Mouse (Mus musculus) Patski (cell line): Measurements from ENCODE around the gene H2-Q6. TPM values are rescaled to one million over a fixed set of nuclear protein-coding genes. Genes with fewer than 3 reads are reported as not detected.
"Not testable (repeated sequence)": the region's sequence is repeated elsewhere in the genome, so short reads cannot be mapped to it uniquely, and the experiment has no call there.

Experiments used
- ATAC-seq: fragments of 100-300 bp; one replicate; pipeline ENCODE4 v1.8.0; 2021
- CTCF ChIA-PET: fragments of 350-600 bp; sonication (Branson Sonifier 250); formaldehyde crosslinking; loops from one replicate; lab custom pipeline; 2022; ENCODE audit warnings: inconsistent platforms; lab: Charles Lee
- POLR2A ChIA-PET: fragments of 350-600 bp; sonication (Branson Sonifier 250); formaldehyde crosslinking; loops from one replicate; lab custom pipeline; 2022; ENCODE audit warnings: antibody characterized with exemption, inconsistent platforms; lab: Charles Lee
- DNase-seq: peaks from one replicate; pipeline ENCODE4 v3.0.0-alpha.2; 2011; ENCODE audit warnings: low read depth, low spot score
- H3K27me3 ChIP-seq: fragments of 371-371 bp; one replicate; pipeline ENCODE4 v1.5.1; 2021
- in situ Hi-C: fragments of 300-500 bp; cut with MboI; formaldehyde crosslinking; loops from 3 replicates; pipeline ENCODE4 v1.11.1; 2018; ENCODE audit warnings: low pct_unique_long_range_greater_than_20kb, mixed read lengths
- polyA plus RNA-seq: library from polyadenylated mRNA; unstranded; gene quantifications from one replicate; pipeline ENCODE4 v1.2.3, GENCODE M21; 2021

The H2-Q6 gene
- polyA plus RNA-seq, 1 experiment from 2014 or later: 0.03 TPM

DNA sequence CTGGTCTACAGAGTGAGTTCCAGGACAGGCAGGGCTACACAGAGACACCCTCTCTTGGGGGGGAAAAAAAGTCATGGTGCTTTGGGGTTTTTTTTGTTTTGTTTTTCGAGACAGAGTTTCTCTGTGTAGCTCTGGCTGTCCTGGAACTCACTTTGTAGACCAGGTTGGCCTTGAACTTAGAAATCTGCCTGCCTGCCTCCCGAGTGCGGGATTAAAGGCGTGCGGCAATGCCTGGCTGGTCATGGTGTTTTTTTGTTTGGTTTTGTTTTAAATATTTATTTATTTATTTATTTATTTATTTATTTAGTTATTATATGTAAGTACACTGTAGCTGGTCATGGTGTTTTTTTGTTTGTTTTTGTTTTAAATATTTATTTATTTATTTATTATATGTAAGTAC, 2.3 kb upstream of the H2-Q6 start:
- POLR2A ChIA-PET, H3K27me3 ChIP-seq, CTCF ChIA-PET, ATAC-seq, DNase-seq, in situ Hi-C loops: not testable (repeated sequence)

DNA sequence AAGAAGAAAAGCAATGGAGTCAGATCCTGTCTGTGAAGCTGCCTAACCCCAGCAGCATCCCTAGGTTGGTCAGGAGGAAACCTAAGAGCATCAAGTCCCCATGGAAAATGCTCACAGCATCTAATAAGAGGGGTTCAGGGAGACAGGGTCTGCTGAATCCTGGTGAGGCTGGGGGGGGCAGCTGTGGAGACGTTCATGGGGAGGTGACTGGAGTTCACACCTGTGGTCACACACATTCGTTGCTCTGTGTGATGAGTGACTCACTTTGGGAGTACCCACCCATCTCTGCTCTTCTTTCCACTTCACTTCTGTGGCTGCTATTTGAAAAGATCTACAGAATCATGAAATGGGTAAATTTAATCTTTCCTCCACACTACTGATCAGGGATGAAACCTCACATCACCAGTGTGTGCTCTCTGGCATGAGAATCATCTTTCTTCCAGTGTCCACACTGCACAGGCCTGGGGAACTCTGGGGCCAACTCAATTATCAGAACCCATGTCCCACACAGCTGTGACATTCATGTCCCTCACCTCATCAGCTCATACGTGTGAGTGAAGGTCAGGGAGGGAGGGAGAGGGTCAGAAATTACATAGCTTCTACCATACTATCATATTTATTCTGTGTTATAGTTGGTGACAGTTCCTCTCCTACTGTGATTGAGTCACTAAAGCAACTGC, 1.4 kb upstream of the H2-Q6 start:
- in situ Hi-C loops, ATAC-seq, DNase-seq, CTCF ChIA-PET, H3K27me3 ChIP-seq, POLR2A ChIA-PET: not testable (repeated sequence)

GRCm38 (mm10) chr17:35424106-35424505, 544 bp upstream of the H2-Q6 start:
- CTCF ChIA-PET, POLR2A ChIA-PET, H3K27me3 ChIP-seq, in situ Hi-C loops, ATAC-seq, DNase-seq: not testable (repeated sequence)

DNA sequence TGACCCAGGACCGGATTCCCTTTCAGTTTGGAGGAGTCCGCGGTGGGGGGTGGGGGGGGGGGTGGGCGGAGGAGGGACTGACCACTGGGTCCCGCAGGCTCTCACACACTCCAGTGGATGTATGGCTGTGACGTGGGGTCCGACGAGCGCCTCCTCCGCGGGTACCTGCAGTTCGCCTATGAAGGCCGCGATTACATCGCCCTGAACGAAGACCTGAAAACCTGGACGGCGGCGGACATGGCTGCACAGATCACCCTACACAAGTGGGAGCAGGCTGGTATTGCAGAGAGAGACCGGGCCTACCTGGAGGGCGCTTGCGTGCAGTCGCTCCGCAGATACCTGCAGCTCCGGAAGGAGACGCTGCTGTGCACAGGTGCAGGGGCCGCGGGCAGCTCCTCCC, 824 bp downstream of the H2-Q6 start:
- CTCF ChIA-PET, in situ Hi-C loops, H3K27me3 ChIP-seq, POLR2A ChIA-PET, DNase-seq, ATAC-seq: not testable (repeated sequence)

- H3K27me3 ChIP-seq, ATAC-seq, CTCF ChIA-PET, POLR2A ChIA-PET, in situ Hi-C loops, DNase-seq: not testable (repeated sequence)
Measured at GRCm38 (mm10) chr17:35428883-35429282, 4.2 kb downstream of the H2-Q6 start.

GRCm38 (mm10) chr17:35430671-35431070, 6.0 kb downstream of the H2-Q6 start:
- in situ Hi-C loops, H3K27me3 ChIP-seq, CTCF ChIA-PET, DNase-seq, POLR2A ChIA-PET, ATAC-seq: not testable (repeated sequence)

DNA sequence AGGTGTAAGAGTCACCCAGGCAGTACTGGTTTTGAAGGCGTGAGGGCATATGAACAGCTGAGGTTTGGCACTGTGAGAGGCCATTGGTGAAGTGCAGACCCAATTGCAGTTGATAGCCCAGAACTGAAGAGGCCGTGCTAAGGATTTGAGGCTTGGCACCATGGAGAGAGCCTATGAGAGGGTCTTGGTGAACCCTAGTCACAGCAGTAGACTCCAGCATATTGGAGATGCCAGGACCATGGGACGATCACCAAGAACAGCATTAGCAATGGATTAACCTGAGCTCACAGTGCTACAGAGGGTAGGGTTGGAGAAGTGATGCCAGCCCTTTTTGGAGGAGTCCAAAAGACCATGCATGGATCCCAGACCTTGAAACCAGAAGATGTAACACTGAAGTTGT, 7.5 kb downstream of the H2-Q6 start:
- CTCF ChIA-PET, in situ Hi-C loops, POLR2A ChIA-PET, DNase-seq, ATAC-seq, H3K27me3 ChIP-seq: not testable (repeated sequence)

DNA sequence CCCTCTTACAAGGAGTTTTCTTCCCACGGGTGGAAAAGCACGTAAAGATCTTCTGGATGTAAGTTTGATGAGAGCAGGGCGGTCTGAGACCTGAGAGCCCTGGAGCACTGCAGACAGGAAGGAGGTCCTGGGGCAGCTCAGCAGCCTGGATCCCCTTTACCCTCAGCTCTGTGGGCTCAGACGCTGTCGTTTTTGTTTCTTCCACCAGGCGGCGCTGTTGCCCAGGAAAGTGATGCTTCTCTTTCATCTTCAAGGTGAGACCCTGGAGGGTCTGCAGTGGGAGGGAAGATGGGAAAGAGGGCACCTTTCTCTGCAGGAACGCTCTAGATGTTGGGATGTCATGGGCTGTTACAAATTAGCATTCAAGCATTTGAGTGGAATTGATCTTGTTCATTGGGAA, 10.2 kb downstream of the H2-Q6 start:
- CTCF ChIA-PET, DNase-seq, H3K27me3 ChIP-seq, ATAC-seq, in situ Hi-C loops, POLR2A ChIA-PET: not testable (repeated sequence)

- DNase-seq, ATAC-seq, CTCF ChIA-PET, in situ Hi-C loops, POLR2A ChIA-PET, H3K27me3 ChIP-seq: not testable (repeated sequence)
Measured at GRCm38 (mm10) chr17:35435577-35435976, 10.9 kb downstream of the H2-Q6 start.

- CTCF ChIA-PET, DNase-seq, ATAC-seq, H3K27me3 ChIP-seq, in situ Hi-C loops: not testable (repeated sequence)
- POLR2A ChIA-PET: interaction anchor here (0.6 kb wide), 1 partner anchor 27 kb away, joined by 3 read pairs; no protein-coding TSS in a partner anchor
Measured at GRCm38 (mm10) chr17:35437386-35437936, 12.8 kb downstream of the H2-Q6 start.

DNA sequence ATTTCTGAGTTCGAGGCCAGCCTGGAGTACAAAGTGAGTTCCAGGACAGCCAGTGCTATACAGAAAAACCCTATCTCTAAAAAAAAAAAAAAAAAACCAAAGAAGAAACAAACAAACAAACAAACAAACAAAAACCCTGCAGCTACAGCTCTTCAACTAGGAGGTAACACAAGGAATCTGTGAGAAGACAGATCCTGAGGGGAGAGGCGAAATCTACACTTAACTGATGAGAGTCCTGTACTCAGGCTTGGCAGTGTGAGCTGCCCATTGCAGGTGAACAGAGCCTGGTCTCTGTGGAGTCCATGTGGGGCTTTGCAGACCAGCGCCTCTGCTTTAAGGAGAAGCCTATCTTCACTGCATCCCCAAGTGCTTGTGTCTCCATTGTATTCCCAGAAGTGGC, 13.7 kb downstream of the H2-Q6 start:
- DNase-seq, in situ Hi-C loops, H3K27me3 ChIP-seq, POLR2A ChIA-PET, ATAC-seq, CTCF ChIA-PET: not testable (repeated sequence)

DNA sequence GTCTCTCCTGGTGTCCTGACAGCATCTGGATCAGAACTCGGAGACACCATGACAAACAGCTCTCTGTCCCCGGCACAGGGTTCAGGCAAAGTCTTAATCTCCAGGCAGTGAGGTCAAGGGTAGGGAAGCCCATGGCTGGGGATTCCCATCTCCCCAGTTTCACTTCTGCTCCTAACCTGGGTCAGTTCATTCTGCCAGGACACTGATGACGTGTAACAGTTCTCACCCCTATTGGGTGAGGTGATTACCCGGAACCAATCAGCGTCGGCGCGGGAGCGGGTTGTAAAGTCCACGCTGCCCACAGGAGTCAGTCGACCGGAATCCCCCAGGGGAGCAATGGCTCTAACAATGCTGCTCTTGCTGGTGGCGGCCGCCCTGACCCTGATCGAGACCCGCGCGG, 14.2 kb downstream of the H2-Q6 start, which contains the start of gene H2-Q7:
Gene H2-Q7 (plus strand): TSS at position 271 of the 400 bp plus-strand sequence.
- peak; percentile 7 for DNase-seq
- CTCF ChIA-PET, in situ Hi-C loops, POLR2A ChIA-PET, H3K27me3 ChIP-seq: not testable (repeated sequence)
- ATAC-seq: peak; percentile 77

DNA sequence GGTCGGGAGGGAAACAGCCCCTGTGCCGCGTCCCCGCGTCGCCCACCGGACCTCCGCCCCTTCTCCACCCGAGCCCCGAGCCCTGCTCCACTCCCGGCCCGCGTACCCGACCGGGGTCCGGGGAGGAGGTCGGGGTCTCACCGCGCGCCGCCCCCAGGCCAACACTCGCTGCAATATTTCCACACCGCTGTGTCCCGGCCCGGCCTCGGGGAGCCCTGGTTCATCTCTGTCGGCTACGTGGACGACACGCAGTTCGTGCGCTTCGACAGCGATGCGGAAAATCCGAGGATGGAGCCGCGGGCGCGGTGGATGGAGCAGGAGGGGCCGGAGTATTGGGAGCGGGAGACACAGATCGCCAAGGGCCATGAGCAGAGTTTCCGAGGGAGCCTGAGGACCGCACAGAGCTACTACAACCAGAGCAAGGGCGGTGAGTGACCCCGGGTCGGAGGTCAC, 14.7 kb downstream of the H2-Q6 start:
- DNase-seq, POLR2A ChIA-PET, CTCF ChIA-PET, H3K27me3 ChIP-seq, ATAC-seq, in situ Hi-C loops: not testable (repeated sequence)

DNA sequence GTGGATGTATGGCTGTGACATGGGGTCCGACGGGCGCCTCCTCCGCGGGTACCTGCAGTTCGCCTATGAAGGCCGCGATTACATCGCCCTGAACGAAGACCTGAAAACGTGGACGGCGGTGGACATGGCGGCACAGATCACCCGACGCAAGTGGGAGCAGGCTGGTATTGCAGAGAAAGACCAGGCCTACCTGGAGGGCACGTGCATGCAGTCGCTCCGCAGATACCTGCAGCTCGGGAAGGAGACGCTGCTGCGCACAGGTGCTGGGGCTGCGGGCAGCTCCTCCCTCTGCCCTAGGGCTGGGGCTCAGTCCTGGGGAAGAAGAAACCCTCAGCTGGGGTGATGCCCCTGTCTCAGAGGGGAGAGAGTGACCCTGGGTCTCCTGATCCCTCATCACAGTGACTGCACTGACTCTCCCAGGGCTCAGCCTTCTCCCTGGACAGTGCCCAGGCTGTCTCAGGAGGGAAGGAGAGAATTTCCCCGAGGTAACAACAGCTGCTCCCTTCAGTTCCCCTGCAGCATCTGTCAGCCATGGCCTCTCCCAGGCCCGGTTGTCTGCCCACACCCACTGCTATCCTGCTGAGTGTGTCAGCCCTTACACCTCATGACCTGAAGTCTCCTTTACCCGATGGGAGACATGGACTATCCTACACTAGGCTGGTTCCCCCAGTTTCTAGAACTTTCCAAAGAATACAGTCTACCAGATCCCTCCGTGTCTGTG, 15.4 kb downstream of the H2-Q6 start:
- ATAC-seq, H3K27me3 ChIP-seq, in situ Hi-C loops, CTCF ChIA-PET, POLR2A ChIA-PET, DNase-seq: not testable (repeated sequence)

GRCm38 (mm10) chr17:35442376-35442775, 17.7 kb downstream of the H2-Q6 start:
- ATAC-seq, H3K27me3 ChIP-seq, in situ Hi-C loops, POLR2A ChIA-PET, CTCF ChIA-PET, DNase-seq: not testable (repeated sequence)
